Mouse (Mus musculus) lung, postnatal 10 days (tissue): ENCODE data around the gene Spen.

Source experiments
- DNase-seq: peaks from one replicate; pipeline ENCODE4 v3.0.0; 2021

Gene Spen

GRCm38 (mm10) chr4:141526936-141527650 lies 11.3 kb downstream of the Spen start:
- DNase-seq: no peak

DNA sequence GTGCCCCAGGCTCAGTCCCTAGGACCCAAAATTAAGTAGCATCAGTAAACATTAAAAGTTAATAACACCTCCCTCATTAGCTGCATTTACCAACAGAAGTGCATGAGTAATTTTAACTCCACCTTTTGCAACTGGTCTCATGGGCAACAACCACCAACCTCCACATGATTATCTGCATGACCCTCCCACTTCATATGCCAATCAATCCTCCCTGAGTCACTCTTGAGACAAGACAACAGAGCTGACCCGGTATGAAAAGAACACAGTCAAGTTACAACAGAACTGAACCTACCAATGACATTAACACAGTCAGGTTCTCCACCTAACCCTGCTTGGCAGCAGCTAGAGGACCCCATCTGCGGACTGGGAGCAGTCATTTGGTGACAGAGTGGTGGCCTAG lies 12.5 kb downstream of the Spen start:
- no peak for DNase-seq

- DNase-seq: no peak
Observed at GRCm38 (mm10) chr4:141524658-141525057, 13.7 kb downstream of the Spen start.

- DNase-seq: no peak
Observed at GRCm38 (mm10) chr4:141523128-141523527, 15.3 kb downstream of the Spen start.

- DNase-seq: no peak
Observed at GRCm38 (mm10) chr4:141518386-141518785, 20.0 kb downstream of the Spen start.

DNA sequence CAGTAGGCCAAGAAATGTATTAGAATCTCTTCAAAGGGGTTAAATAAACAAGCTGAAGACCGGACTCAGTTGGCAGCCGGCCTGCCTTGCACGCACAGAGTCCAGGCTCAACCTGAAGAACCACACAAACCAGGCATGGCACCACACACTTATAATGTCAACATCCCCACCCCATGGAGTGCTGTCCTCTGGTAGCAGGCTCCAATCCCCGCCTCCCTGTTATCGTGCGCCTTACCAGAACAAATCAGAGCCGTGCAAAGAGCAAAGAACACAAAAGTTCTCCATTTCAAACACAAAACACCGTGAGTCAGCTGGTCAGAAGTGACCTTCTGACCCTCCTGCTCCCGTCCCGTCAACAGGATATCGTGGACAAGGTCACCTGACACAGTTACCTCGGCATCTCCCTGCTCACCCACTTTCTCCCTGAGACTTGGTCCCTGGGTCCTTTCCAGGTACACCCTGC lies 24.2 kb downstream of the Spen start:
- peak; percentile 70 for DNase-seq

GRCm38 (mm10) chr4:141512145-141512544 lies 26.3 kb downstream of the Spen start:
- DNase-seq: no peak

GRCm38 (mm10) chr4:141510457-141510856 lies 27.9 kb downstream of the Spen start:
- DNase-seq: peak; percentile 15

- peak; percentile 66 for DNase-seq
Observed at GRCm38 (mm10) chr4:141506893-141507292, 31.5 kb downstream of the Spen start.

DNA sequence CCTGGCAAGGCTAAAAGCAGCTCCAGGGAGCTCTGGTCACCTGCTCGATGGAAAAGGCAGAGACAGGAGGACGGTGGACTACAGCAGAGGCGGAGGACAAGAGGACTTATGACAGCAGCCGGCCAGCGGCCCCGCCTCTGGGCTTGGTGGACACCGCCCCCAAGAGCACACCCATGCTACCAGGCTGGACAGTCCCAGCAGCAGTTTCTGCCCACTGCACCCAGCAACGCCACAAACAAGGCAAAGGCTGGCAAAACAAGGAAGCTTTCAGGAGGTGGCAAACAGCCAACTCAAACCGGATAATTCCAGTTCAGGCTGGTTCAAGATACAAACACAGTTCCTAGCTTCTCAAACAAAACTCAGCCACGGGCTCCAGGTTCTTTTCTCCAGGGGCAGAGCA lies 32.0 kb downstream of the Spen start:
- DNase-seq: peak; percentile 93

GRCm38 (mm10) chr4:141505810-141506209 lies 32.6 kb downstream of the Spen start:
- DNase-seq: no peak

DNA sequence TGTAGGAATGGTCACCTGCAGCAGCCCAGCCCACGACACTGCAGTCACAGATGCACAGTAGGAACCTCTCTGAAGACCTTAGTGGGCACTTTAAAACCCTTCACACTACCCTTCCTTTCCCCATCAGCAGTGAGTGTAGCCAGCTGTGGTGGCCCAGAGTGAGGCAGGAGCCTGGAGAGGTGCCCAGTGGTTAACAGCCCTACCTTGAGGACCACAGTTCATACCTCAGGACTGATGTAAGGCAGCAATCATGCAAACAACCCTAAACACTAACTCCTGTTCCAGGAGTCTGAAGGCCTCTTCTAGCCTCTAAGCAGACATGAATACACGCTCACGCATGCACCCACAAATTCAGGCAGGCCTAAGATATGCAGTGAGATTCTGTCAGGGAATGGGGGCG lies 33.9 kb downstream of the Spen start:
- DNase-seq: peak; percentile 19

GRCm38 (mm10) chr4:141502723-141503122 lies 35.7 kb downstream of the Spen start:
- DNase-seq: no peak

- no peak for DNase-seq
Observed at GRCm38 (mm10) chr4:141501058-141501457, 37.3 kb downstream of the Spen start.

DNA sequence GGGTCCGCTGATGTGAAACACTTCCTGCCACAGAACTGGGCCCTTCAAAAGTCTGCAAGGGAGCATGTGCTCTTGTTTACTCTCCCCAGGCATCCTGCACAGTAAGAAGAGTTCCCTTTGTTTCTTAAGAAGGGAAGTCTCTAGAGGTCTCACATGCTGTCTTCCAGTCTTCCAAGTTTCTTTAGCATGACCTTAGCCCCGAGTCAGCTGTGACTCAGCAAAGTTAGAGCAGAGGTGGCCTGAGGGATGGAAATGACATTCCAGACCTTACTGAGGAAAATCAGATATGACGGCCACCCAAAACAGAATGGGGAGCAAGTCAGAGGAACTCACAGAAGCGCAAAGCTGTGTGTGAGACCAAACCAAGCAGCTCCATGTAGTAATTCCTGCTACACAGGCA lies 37.8 kb downstream of the Spen start:
- no peak for DNase-seq

GRCm38 (mm10) chr4:141488670-141489069 lies 49.7 kb downstream of the Spen start:
- peak; percentile 32 for DNase-seq

DNA sequence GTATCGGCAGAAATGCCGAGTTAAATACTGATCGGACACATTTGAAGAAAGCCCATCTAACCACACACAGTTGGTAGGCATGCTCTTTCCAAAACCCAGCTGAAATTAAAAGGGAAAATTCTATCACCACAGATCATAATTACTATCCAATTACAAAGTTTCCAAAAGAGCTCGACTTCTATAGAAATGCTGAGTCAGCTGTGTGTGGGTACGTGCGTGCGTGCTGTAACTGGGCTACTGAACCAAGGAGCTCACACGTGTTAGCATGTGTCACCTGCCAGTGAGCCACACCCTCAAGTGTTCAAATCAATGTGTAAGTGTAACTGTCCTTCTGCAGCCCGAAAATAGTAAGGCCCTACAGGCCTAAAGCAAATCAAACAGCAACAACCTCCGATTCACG lies 50.8 kb downstream of the Spen start:
- DNase-seq: no peak

DNA sequence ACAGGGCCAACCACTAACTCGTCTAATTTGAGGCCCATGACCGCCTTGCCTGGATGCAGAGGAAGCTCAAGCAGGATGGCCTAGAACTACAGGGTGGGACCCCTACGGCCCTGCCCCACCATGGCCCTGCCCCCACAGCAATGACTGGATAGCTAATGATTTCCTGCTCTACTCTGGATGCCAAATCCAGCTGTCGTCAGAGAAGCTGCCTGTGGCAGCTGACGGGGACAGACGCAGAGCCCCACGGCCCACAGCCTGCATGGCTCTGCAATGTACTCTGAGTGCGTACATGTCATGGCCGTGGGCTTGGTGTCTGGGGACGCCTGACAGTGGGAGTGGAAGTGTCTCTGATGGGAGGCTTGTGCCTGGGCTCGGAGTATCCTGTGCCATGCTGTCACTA lies 54.3 kb downstream of the Spen start:
- DNase-seq: peak; percentile 52

DNA sequence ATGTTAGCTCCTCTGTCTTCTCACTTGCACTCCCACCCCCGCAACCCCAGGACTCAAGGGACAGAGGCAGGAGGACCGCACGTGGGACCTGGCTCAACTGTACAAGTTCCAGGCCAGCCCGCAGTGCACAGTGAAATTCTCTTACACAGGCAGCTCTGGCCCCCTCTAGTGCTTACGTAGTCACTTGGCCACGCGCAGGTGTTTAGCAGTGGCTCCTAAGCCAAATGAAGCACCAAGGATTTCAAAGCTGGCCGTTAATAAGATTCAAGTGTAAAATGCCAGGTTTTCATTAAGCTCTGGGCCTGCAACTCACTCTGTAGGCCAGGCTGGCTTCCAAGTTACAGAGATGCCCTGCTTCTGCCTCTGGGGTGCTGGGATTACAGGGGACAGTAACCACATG lies 59.0 kb downstream of the Spen start:
- DNase-seq: no peak

GRCm38 (mm10) chr4:141478794-141479193 lies 59.6 kb downstream of the Spen start:
- no peak for DNase-seq

GRCm38 (mm10) chr4:141478225-141478624 lies 60.2 kb downstream of the Spen start:
- DNase-seq: peak; percentile 32

DNA sequence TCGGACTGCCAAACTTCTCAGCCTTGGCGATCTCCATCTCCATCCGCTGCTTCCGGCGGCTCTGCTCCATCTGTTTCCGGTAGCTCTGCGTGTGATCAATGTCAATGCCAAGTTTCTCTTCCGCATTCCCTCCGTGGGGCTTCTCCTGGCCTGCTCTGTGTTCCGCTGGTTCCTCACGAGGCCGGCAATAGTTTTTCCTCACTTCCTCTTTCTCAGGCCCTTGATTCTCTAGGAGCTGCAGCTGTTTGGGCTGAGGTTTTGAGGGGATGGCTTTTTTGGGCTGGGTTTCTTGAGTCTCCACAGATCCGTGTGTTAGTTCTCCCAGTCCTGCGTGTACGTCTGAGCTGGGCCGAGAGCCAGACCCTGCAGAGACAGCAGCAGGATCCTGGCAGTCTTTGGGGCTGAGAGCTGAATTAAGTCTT lies 60.7 kb downstream of the Spen start:
- peak; percentile 82 for DNase-seq

GRCm38 (mm10) chr4:141474431-141474830 lies 64.0 kb downstream of the Spen start:
- DNase-seq: peak; percentile 54

- no peak for DNase-seq
Observed at GRCm38 (mm10) chr4:141472641-141473321, 65.6 kb downstream of the Spen start.

- DNase-seq: no peak
Observed at GRCm38 (mm10) chr4:141471491-141471890, 66.9 kb downstream of the Spen start.
